Mouse (Mus musculus) cerebellum, postnatal 14 days (tissue): Measurements from ENCODE around the gene Noxo1.
"Not testable (repeated sequence)": the region's sequence is repeated elsewhere in the genome, so short reads cannot be mapped to it uniquely, and the experiment has no call there.

Source experiments
- DNase-seq, 2 experiments: peaks; one replicate each; pipeline ENCODE4 v3.0.0; 2021; ENCODE audit warnings: mixed read lengths in 2 of 2

Gene Noxo1

GRCm38 (mm10) chr17:24677500-24678080, 18.4 kb upstream of the Noxo1 start:
- DNase-seq: no peak

DNA sequence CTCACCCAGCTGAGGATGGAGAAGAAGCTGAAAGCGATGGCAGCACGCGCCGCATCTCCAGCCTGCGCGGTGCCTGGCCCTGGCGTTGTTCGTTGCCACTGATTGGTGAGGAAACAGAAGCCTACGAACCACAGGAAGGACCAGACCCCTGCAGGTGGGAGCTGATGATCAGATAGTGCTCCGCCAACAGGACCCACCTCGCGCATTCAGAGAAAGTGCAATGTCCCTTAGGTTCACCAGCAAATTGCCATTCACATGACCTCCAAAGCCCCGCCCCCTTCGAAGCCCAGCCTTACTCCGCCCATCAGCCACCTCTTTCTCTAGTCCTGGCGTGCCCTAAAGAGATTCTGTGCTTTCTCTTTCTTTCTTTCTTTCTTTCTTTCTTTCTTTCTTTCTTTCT, 9.5 kb upstream of the Noxo1 start:
- DNase-seq: peak in 1 of 2 experiments; percentile 48

GRCm38 (mm10) chr17:24687146-24687595, 8.9 kb upstream of the Noxo1 start:
- peak; percentile 51 to 56 for DNase-seq

- DNase-seq: no peak
Measured at GRCm38 (mm10) chr17:24687599-24687998, 8.4 kb upstream of the Noxo1 start.

GRCm38 (mm10) chr17:24689251-24690081, 6.6 kb upstream of the Noxo1 start, which contains the start of gene Syngr3:
Gene Syngr3 (minus strand): TSS chr17:24689955.
- peak; percentile 76 to 77 for DNase-seq

GRCm38 (mm10) chr17:24692385-24692784, 3.6 kb upstream of the Noxo1 start:
- DNase-seq: no peak

- DNase-seq: no peak
Measured at GRCm38 (mm10) chr17:24695326-24696010, 566 bp upstream of the Noxo1 start.

DNA sequence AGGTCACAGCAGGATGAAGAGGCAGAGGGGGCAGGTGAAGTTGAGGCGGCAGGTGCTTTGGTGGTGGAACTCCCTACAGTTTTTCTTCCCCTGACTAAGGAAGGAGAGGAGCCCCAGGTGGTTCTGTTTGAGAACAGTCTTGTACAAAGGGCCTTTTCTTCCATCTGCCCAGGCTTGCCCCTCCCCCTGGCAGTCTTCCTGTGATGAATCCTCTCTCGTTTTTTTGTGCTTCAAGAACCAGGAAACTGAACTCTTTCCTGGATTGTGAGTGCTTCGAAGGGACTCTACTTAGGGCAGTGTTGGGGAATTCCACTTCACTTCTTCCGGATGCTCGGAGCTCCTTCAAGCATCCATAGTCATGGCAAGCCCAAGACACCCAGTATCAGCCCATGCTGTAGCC, 2.0 kb downstream of the Noxo1 start:
- no peak for DNase-seq

DNA sequence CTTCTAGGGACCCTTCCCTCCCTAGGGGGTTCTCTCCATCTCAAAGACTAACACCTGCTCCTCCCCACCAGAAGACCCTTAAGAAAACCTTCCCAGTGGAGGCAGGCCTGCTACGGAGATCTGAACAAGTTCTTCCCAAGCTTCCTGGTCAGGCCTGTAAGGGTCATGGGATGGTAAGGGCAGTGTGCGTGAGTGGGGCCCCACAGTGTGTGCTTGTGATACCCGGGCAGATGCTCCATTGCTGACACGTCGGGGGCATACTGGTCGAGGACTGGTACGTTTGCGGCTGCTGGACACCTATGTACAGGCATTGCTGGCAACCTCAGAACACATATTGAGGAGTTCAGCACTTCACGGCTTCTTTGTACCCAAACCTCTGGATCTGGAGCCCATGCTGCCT, 2.7 kb downstream of the Noxo1 start:
- no peak for DNase-seq

DNA sequence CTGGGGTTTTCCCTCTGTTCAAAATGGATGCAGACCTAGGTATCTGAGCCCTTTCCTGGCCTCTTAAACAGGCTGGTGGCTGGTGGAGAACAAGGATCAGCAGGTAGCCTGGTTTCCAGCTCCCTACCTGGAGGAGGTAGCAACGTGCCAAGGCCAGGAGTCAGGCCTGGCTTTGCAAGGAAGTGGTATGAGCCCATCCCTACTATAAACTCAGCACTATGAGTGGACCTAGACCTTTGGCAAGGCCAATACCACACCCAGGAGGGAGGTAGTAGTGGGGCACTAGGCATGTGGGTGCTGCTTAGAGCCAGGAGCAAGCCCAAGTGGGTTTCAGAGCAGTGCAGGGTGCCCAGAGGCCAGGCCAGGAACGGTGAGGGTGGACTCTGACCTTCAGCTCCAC, 3.4 kb downstream of the Noxo1 start:
- no peak for DNase-seq

- DNase-seq: no peak
Measured at GRCm38 (mm10) chr17:24701251-24701650, 5.2 kb downstream of the Noxo1 start.

- no peak for DNase-seq
Measured at GRCm38 (mm10) chr17:24705821-24706220, 9.8 kb downstream of the Noxo1 start.

DNA sequence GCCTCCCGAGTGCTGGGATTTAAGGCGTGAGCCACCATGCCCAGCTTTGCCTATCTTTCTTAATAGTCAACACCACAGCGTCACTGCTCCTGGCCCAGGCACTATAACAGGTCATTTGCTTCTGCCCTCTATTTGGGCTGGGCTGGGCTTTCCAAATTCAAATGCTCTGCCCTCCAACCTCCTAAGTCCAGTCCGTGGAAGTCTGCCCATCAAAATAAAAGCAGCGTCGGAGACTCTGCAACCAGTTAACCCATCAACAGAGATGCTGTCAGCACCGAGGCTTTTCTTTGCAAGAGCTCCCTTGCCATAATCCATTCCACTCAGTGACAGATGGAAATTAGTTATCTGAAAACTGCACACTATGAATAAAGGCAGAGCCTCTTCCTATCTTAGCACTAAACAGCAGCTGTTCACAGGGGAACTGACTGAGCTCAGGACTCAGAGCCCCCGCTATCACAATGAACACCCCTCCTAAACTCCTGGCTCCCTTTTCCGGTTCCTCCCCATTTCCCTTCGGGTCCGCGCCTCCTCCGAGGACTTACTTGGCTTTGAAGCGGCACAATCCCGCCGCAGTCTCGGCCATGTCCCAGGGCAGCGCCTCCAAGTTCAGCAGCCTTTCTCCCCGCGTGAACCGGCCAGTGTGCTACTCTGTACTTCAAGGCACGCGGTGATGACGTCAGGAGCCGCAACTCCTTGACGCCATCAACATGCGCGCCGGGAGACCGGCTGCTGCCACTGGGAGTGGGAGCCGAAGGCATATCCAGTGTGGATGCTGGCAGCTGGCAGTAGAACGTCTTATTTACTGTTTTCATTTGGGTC, 11.2 kb downstream of the Noxo1 start, which contains the start of gene Tbl3:
TSS of gene Tbl3 (minus strand) at position 679 of the 819 bp plus-strand sequence.
- DNase-seq: peak; percentile 97

- no peak for DNase-seq
Measured at GRCm38 (mm10) chr17:24707801-24708425, 11.9 kb downstream of the Noxo1 start.

- DNase-seq: no peak
Measured at GRCm38 (mm10) chr17:24708646-24709045, 12.6 kb downstream of the Noxo1 start.

GRCm38 (mm10) chr17:24715556-24715955, 19.5 kb downstream of the Noxo1 start:
- no peak for DNase-seq

DNA sequence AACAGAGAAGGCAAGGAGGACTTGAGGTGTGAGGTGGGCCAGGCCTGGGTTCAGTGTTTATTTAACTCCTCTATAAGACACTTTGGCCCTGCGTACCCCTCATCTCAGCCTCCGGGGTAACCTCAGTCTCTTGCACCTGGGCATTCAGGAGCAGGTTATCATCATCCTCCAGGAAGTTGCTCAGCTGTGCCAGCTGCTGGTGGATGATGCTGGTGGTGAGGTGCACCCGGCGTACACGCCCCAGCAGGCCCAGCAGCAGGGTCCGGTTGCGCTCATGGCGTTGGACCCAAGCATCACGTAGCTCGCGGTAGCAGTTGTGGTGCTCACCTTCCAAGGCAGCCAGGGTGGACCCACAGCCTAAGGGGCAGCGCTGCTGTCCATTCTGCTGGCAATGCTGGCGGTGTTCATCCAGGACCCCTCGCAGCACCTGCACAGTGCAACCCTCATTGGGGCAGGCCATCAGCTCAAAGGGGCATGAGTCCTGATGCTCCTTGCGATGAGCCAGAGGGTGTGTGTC, 20.2 kb downstream of the Noxo1 start:
- DNase-seq: no peak

- DNase-seq: no peak
Measured at GRCm38 (mm10) chr17:24717943-24718342, 21.9 kb downstream of the Noxo1 start, which contains the start of the genes Rnf151 and Rps2. Gene Rnf151 (minus strand): TSS chr17:24718063. Gene Rps2 (plus strand): TSS chr17:24718116.

- not testable (repeated sequence) for DNase-seq
Measured at GRCm38 (mm10) chr17:24718938-24719337, 22.9 kb downstream of the Noxo1 start.

DNA sequence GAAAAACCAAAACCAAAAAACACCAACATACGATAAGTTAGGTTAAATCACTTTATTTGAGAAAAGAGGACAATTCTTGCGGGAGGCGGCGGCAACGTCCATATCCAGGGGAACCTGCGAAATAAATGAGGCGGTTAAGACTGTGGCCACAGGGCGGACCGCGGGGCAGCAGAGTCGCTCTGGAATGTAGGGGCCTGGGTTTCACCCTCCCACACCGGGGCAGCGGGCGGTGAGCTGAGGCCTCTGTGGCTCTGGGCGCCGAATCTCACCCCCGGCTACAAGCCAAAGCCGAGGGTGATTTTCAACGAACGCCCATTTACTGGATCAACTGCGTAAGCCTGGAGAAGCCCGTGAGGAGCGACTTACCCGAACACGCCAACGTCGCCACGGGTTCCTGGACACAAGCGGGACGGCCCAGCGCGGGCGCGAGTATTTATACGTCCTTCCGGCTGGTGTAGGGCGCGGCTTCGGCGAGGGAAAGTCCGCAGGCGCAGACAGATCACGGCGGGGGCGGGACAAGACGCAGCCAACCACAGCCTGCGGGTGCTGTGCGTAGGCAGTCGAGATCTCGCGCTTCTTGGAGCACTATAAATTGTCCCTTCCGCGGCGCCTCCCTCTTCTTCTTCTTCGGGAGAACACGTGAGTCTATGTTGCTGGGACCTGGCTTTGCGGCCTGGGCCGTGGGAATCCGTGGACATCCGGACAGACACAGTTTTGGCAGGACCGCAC, 23.6 kb downstream of the Noxo1 start:
- DNase-seq: peak; percentile 99

- not testable (repeated sequence) for DNase-seq
Measured at GRCm38 (mm10) chr17:24720616-24721015, 24.6 kb downstream of the Noxo1 start.
